Mouse (Mus musculus): ENCODE results near the gene Erc2. TPM values are rescaled to one million over a fixed set of nuclear protein-coding genes. Genes with fewer than 3 reads are reported as not detected.
"Not testable (repeated sequence)": the region's sequence is repeated elsewhere in the genome, so short reads cannot be mapped to it uniquely, and the experiment has no call there.

Erc2 gene
- polyA plus RNA-seq (2021) = 2.5 TPM

GRCm38 (mm10) chr14:27622176-27622922 lies at the start of gene Erc2:
Gene Erc2 (plus strand): TSS chr14:27622428.
- H3K27me3 ChIP-seq = no peaks in the 10 kb centered on the region
- in situ Hi-C loops (cut with MboI; ENCODE audit: low pct_unique_long_range_greater_than_20kb) = no loop called here
- ChIA-PET POLR2A (interaction anchor here (0.7 kb wide), 1 partner anchor 26 kb away, joined by 4 read pairs; no protein-coding TSS in a partner anchor), CTCF (interaction anchor here (1.0 kb wide), 1 partner anchor 9 kb away, joined by 3 read pairs; no protein-coding TSS in a partner anchor)
- ATAC-seq (peak; percentile 99), DNase-seq (ENCODE audit: low read depth, low spot score) (no peak)
- TF ChIP-seq CTCF (IDR thresholded peaks at IDR 0.05) = peak; percentile 99

- in situ Hi-C loops (cut with MboI; ENCODE audit: low pct_unique_long_range_greater_than_20kb) = no loop called here
- ATAC-seq (no peak), DNase-seq (ENCODE audit: low read depth, low spot score) (no peak)
- TF ChIP-seq CTCF (IDR thresholded peaks at IDR 0.05) = no peak
- H3K27me3 ChIP-seq = no peaks in the 10 kb centered on the region
- POLR2A ChIA-PET = no interaction called here
- CTCF ChIA-PET = no interaction called here
Measured at GRCm38 (mm10) chr14:27578443-27578842, 43.8 kb upstream of the Erc2 start.

- ATAC-seq; DNase-seq (ENCODE audit: low read depth, low spot score); POLR2A ChIA-PET: not testable (repeated sequence)
- CTCF ChIA-PET = interaction anchor here (1.1 kb wide), 1 partner anchor 152 kb away, joined by 3 read pairs; no protein-coding TSS in a partner anchor
- peaks cover 23% of the 10 kb centered on the region for H3K27me3 ChIP-seq
- in situ Hi-C loops (cut with MboI; ENCODE audit: low pct_unique_long_range_greater_than_20kb) = loop anchor here (5.0 to 10.0 kb wide), 2 partner anchors 65 to 158 kb away; no protein-coding TSS in a partner anchor
Measured at GRCm38 (mm10) chr14:27589616-27590015, 32.6 kb upstream of the Erc2 start.

GRCm38 (mm10) chr14:27592163-27592562 lies 30.1 kb upstream of the Erc2 start:
- ATAC-seq (no peak), DNase-seq (ENCODE audit: low read depth, low spot score) (no peak)
- no peak for TF ChIP-seq CTCF (IDR thresholded peaks at IDR 0.05)
- CTCF ChIA-PET = no interaction called here
- in situ Hi-C loops (cut with MboI; ENCODE audit: low pct_unique_long_range_greater_than_20kb) = loop anchor here (5.0 kb wide), 1 partner anchor 155 kb away; no protein-coding TSS in a partner anchor
- POLR2A ChIA-PET = no interaction called here
- peaks cover 17% of the 10 kb centered on the region for H3K27me3 ChIP-seq

- peak; percentile 82 for TF ChIP-seq CTCF (IDR thresholded peaks at IDR 0.05)
- in situ Hi-C loops (cut with MboI; ENCODE audit: low pct_unique_long_range_greater_than_20kb) = no loop called here
- peak; percentile 28 for DNase-seq (ENCODE audit: low read depth, low spot score)
- POLR2A ChIA-PET = interaction anchor here (0.6 to 0.7 kb wide), 2 partner anchors 26 to 633 kb away, joined by 4 read pairs; no protein-coding TSS in a partner anchor
- CTCF ChIA-PET = interaction anchor here (0.7 to 2.6 kb wide), 12 partner anchors 9 to 460 kb away, joined by 3 to 32 read pairs (median 5); no protein-coding TSS in a partner anchor
- H3K27me3 ChIP-seq = peaks cover 7% of the 10 kb centered on the region
- ATAC-seq = peak; percentile 73
Measured at GRCm38 (mm10) chr14:27596265-27596664, 26.0 kb upstream of the Erc2 start.

- TF ChIP-seq CTCF (IDR thresholded peaks at IDR 0.05) = no peak
- ATAC-seq = no peak
- peaks cover 11% of the 10 kb centered on the region for H3K27me3 ChIP-seq
- no peak for DNase-seq (ENCODE audit: low read depth, low spot score)
- in situ Hi-C loops (cut with MboI; ENCODE audit: low pct_unique_long_range_greater_than_20kb) = no loop called here
- POLR2A ChIA-PET = no interaction called here
- CTCF ChIA-PET = interaction anchor here (4.0 kb wide), 1 partner anchor 140 kb away, joined by 17 read pairs; no protein-coding TSS in a partner anchor
Measured at GRCm38 (mm10) chr14:27602136-27602535, 20.1 kb upstream of the Erc2 start.

GRCm38 (mm10) chr14:27607419-27607818 lies 14.8 kb upstream of the Erc2 start:
- in situ Hi-C loops (cut with MboI; ENCODE audit: low pct_unique_long_range_greater_than_20kb) = no loop called here
- ChIA-PET CTCF (interaction anchor here (1.1 kb wide), 1 partner anchor 11 kb away, joined by 5 read pairs; no protein-coding TSS in a partner anchor), POLR2A (no interaction called here)
- no peak for DNase-seq (ENCODE audit: low read depth, low spot score)
- no peak for TF ChIP-seq CTCF (IDR thresholded peaks at IDR 0.05)
- no peaks in the 10 kb centered on the region for H3K27me3 ChIP-seq
- ATAC-seq = no peak

- in situ Hi-C loops (cut with MboI; ENCODE audit: low pct_unique_long_range_greater_than_20kb) = no loop called here
- TF ChIP-seq CTCF (IDR thresholded peaks at IDR 0.05) = no peak
- POLR2A ChIA-PET = interaction anchor here (0.7 kb wide), 1 partner anchor 56 kb away, joined by 4 read pairs; no protein-coding TSS in a partner anchor
- DNase-seq (ENCODE audit: low read depth, low spot score) (no peak), ATAC-seq (no peak)
- CTCF ChIA-PET = interaction anchor here (0.8 kb wide), 1 partner anchor 8 kb away, joined by 3 read pairs; the partner anchor contains the start of gene Erc2
- no peaks in the 10 kb centered on the region for H3K27me3 ChIP-seq
Measured at GRCm38 (mm10) chr14:27613766-27614165, 8.5 kb upstream of the Erc2 start.

- ATAC-seq = no peak
Measured at GRCm38 (mm10) chr14:27617286-27617685, 4.9 kb upstream of the Erc2 start.

GRCm38 (mm10) chr14:27621576-27621975 lies 652 bp upstream of the Erc2 start:
- POLR2A ChIA-PET = interaction anchor here (0.7 kb wide), 1 partner anchor 25 kb away, joined by 4 read pairs; no protein-coding TSS in a partner anchor
- in situ Hi-C loops (cut with MboI; ENCODE audit: low pct_unique_long_range_greater_than_20kb) = no loop called here
- no peak for TF ChIP-seq CTCF (IDR thresholded peaks at IDR 0.05)
- CTCF ChIA-PET = interaction anchor here (1.0 to 1.2 kb wide), 2 partner anchors 8 to 11 kb away, joined by 3 read pairs; no protein-coding TSS in a partner anchor
- no peak for ATAC-seq
- H3K27me3 ChIP-seq = no peaks in the 10 kb centered on the region
- no peak for DNase-seq (ENCODE audit: low read depth, low spot score)

More at GRCm38 (mm10) chr14:27617286-27617685, 4.9 kb upstream of the Erc2 start:
- no peak for TF ChIP-seq CTCF (IDR thresholded peaks at IDR 0.05)
- in situ Hi-C loops (cut with MboI; ENCODE audit: low pct_unique_long_range_greater_than_20kb) = no loop called here
- no peaks in the 10 kb centered on the region for H3K27me3 ChIP-seq
- ChIA-PET CTCF (interaction anchor here (0.8 kb wide), 1 partner anchor 12 kb away, joined by 3 read pairs; no protein-coding TSS in a partner anchor), POLR2A (no interaction called here)
- DNase-seq (ENCODE audit: low read depth, low spot score) = no peak

- H3K27me3 ChIP-seq = no peaks in the 10 kb centered on the region
- in situ Hi-C loops (cut with MboI; ENCODE audit: low pct_unique_long_range_greater_than_20kb) = no loop called here
- POLR2A ChIA-PET = no interaction called here
- CTCF ChIA-PET = no interaction called here
- no peak for DNase-seq (ENCODE audit: low read depth, low spot score)
- no peak for ATAC-seq
- no peak for TF ChIP-seq CTCF (IDR thresholded peaks at IDR 0.05)
Measured at GRCm38 (mm10) chr14:27622923-27623219, 643 bp downstream of the Erc2 start.
